In genomic region chr3:9610426-9610825, GRCm38 (mm10) we compare ENCODE assay signal across 8 mouse cellular contexts. TPM values are rescaled to one million over a fixed set of nuclear protein-coding genes. Genes with fewer than 3 reads are reported as not detected.
DNase-seq lines count a peak whose midpoint lies in the region; ATAC-seq and TF ChIP-seq lines count a peak whose summit lies in the region.

No protein-coding gene starts in this region.

- in situ Hi-C loops in ES-E14 (cut with MboI; ENCODE audit: low sequenced_read_pairs in 2 of 2, unreplicated experiment in 2 of 2): no loop called here

- 79% methylated on average over 2 of the region's 2 CpGs for WGBS in heart, embryonic 11.5 days (ENCODE audit: insufficient replicate concordance)
- 86% methylated on average over 2 of the region's 2 CpGs for WGBS in hindbrain, embryonic 11.5 days
- WGBS in midbrain, embryonic 11.5 days: 94% methylated on average over 2 of the region's 2 CpGs

- H3K4me3 ChIP-seq in heart, embryonic 11.5 days (ENCODE audit: low read depth, low read length): no peak overlapping the region
- peak overlapping the region; percentile 5 to 100 for H3K4me3 ChIP-seq in ES-E14 (ENCODE audit: insufficient read depth in 1 of 2, low read depth in 1 of 2, low read length in 2 of 2, poor library complexity in 1 of 2, severe bottlenecking in 1 of 2)
- H3K4me3 ChIP-seq in hindbrain, embryonic 11.5 days (ENCODE audit: low read depth, low read length): peak overlapping the region; percentile 82; the same call in 1 of the 2 replicates
- peak overlapping the region; percentile 82; the same call in 1 of the 2 replicates for H3K4me3 ChIP-seq in midbrain, embryonic 11.5 days (ENCODE audit: low read depth, low read length)

- H3K4me1 ChIP-seq in heart, embryonic 11.5 days (ENCODE audit: control insufficient read depth, insufficient read depth, low read length): peaks cover 23% of the 10 kb centered on the region
- peaks cover 19 to 35% of the 10 kb centered on the region in 2 experiments for H3K4me1 ChIP-seq in ES-E14 (ENCODE audit: control insufficient read depth in 2 of 2, insufficient read depth in 2 of 2, low read length in 2 of 2, poor library complexity in 1 of 2)
- peaks cover 8% of the 10 kb centered on the region for H3K4me1 ChIP-seq in hindbrain, embryonic 11.5 days (replicated peaks; ENCODE audit: control insufficient read depth, insufficient read depth, low read length)
- peaks cover 12% of the 10 kb centered on the region for H3K4me1 ChIP-seq in midbrain, embryonic 11.5 days (ENCODE audit: control insufficient read depth, insufficient read depth, low read length)

- H3K27me3 ChIP-seq in heart, embryonic 11.5 days (ENCODE audit: control insufficient read depth, insufficient read depth, low read length): no peaks in the 10 kb centered on the region
- H3K27me3 ChIP-seq in hindbrain, embryonic 11.5 days (ENCODE audit: control insufficient read depth, insufficient read depth, low read length): no peaks in the 10 kb centered on the region
- H3K27me3 ChIP-seq in midbrain, embryonic 11.5 days (ENCODE audit: control insufficient read depth, insufficient read depth, low read length): no peaks in the 10 kb centered on the region

- H3K4me2 ChIP-seq in heart, embryonic 11.5 days: peak overlapping the region; percentile 84
- H3K4me2 ChIP-seq in hindbrain, embryonic 11.5 days (replicated peaks; ENCODE audit: low read depth, low read length): peak overlapping the region; percentile 81
- H3K4me2 ChIP-seq in midbrain, embryonic 11.5 days: peak overlapping the region; percentile 88

- no peaks in the 10 kb centered on the region for H3K9me3 ChIP-seq in heart, embryonic 11.5 days (replicated peaks; ENCODE audit: control insufficient read depth, low read length)
- H3K9me3 ChIP-seq in ES-E14 (ENCODE audit: control insufficient read depth, insufficient read depth, low read depth, low read length): no peaks in the 10 kb centered on the region
- no peaks in the 10 kb centered on the region for H3K9me3 ChIP-seq in hindbrain, embryonic 11.5 days (ENCODE audit: control insufficient read depth, low read length)
- no peaks in the 10 kb centered on the region for H3K9me3 ChIP-seq in midbrain, embryonic 11.5 days (ENCODE audit: control insufficient read depth, low read length)

- no peak overlapping the region for H3K27ac ChIP-seq in heart, embryonic 11.5 days (ENCODE audit: low read depth, low read length)
- H3K27ac ChIP-seq in ES-E14 (ENCODE audit: insufficient read depth, low read depth, low read length, poor library complexity, severe bottlenecking): peak overlapping the region; percentile 78
- H3K27ac ChIP-seq in hindbrain, embryonic 11.5 days (ENCODE audit: low read depth, low read length): no peak overlapping the region
- peak overlapping the region; percentile 89; the same call in 1 of the 2 replicates for H3K27ac ChIP-seq in midbrain, embryonic 11.5 days (ENCODE audit: low read depth, low read length)

- no peak for DNase-seq in heart, postnatal 36 days
- DNase-seq in ES-E14 (ENCODE audit: low read depth, low spot score): no peak
- no peak for DNase-seq in hindbrain, embryonic 11.5 days (ENCODE audit: low spot score)
- DNase-seq in midbrain, embryonic 11.5 days (ENCODE audit: low spot score, missing footprints): no peak
- no peak for DNase-seq in cerebellum, adult 8-10 months
- DNase-seq in adrenal gland, postnatal 25 days: no peak
- no peak for DNase-seq in right cerebral cortex, postnatal 10 days (ENCODE audit: low spot score in 2 of 2)

- intact Hi-C loops in heart, postnatal 36 days (cut with DNase I): loop anchor here (2.0 kb wide), 2 partner anchors 40 to 100 kb away; no protein-coding TSS in a partner anchor

- H3K36me3 ChIP-seq in heart, embryonic 11.5 days (ENCODE audit: control insufficient read depth, insufficient read depth, low read length): no peaks in the 10 kb centered on the region
- H3K36me3 ChIP-seq in ES-E14 (ENCODE audit: control insufficient read depth, insufficient read depth, low read length, poor library complexity, severe bottlenecking): no peaks in the 10 kb centered on the region
- no peaks in the 10 kb centered on the region for H3K36me3 ChIP-seq in hindbrain, embryonic 11.5 days (ENCODE audit: control insufficient read depth, insufficient read depth, low read length)
- H3K36me3 ChIP-seq in midbrain, embryonic 11.5 days (ENCODE audit: control insufficient read depth, insufficient read depth, low read length): no peaks in the 10 kb centered on the region

- no peak for ATAC-seq in heart, embryonic 11.5 days (replicated peaks; ENCODE audit: insufficient number of reproducible peaks, low FRiP score, low TSS enrichment)
- ATAC-seq in hindbrain, embryonic 11.5 days (ENCODE audit: low FRiP score): no peak; the same call in 1 of the 2 replicates
- no peak; the same call in 1 of the 2 replicates for ATAC-seq in midbrain, embryonic 11.5 days (ENCODE audit: low FRiP score)

- H3K9ac ChIP-seq in heart, embryonic 11.5 days (ENCODE audit: low read depth, low read length): no peak overlapping the region
- peak overlapping the region; percentile 97 for H3K9ac ChIP-seq in ES-E14 (ENCODE audit: insufficient read depth, low read depth, low read length, poor library complexity, severe bottlenecking)
- no peak overlapping the region for H3K9ac ChIP-seq in hindbrain, embryonic 11.5 days (ENCODE audit: low read depth, low read length)
- no peak overlapping the region for H3K9ac ChIP-seq in midbrain, embryonic 11.5 days (ENCODE audit: low read length)

TF ChIP-seq in ES-E14, 5 proteins besides CTCF, POLR2A, EP300 and RAD21:
- TF ChIP-seq ZNF384 (IDR thresholded peaks at IDR 0.05; ENCODE audit: low read depth, low read length): no peak
- TF ChIP-seq CHD2 (IDR thresholded peaks at IDR 0.05; ENCODE audit: low read depth, low read length): no peak
- TF ChIP-seq HCFC1 (IDR thresholded peaks at IDR 0.05; ENCODE audit: borderline replicate concordance, insufficient read depth, low read length): no peak
- TF ChIP-seq MAFK (IDR thresholded peaks at IDR 0.05; ENCODE audit: insufficient read depth, low read depth, low read length): no peak
- no peak for TF ChIP-seq ZC3H11A (IDR thresholded peaks at IDR 0.05; ENCODE audit: borderline replicate concordance, low read depth, low read length)

RNA-seq across cellular contexts. Expression of gene Zfp704, which starts 0.5 kb away (rescaled TPM):
- polyA plus RNA-seq in heart, embryonic 11.5 days (2014; fragmentation: Nextera tagmentation; extraction: Ambion mirVana): 7.9 and 8.2 TPM in 2 replicates
- total RNA-seq in heart, postnatal 36 days (2021): 10 to 100 TPM; 12.2 to 15.5 TPM
- 11.4 and 18.8 TPM in 2 replicates for total RNA-seq in ES-E14 (2012; rRNA removed)
- 5.9 and 7.9 TPM in 2 replicates for polyA plus RNA-seq in hindbrain, embryonic 11.5 days (2014; fragmentation: Nextera tagmentation; extraction: Ambion mirVana)
- polyA plus RNA-seq in midbrain, embryonic 11.5 days (2014; fragmentation: Nextera tagmentation; extraction: Ambion mirVana): 4.5 and 5.5 TPM in 2 replicates
- 13.6 and 18.7 TPM in 2 replicates for total RNA-seq in adrenal gland, postnatal 25 days (2021)

Comparison
In these comparisons a context has a peak if more than half of its experiments do, and no peak if none do; other contexts are left out.
1. H3K27ac ChIP-seq: peak in ES-E14 (single experiment) and midbrain, embryonic 11.5 days (single experiment); none in heart, embryonic 11.5 days (single experiment) and hindbrain, embryonic 11.5 days (single experiment).
2. Peak in every context shown above with its lines, with median percentiles within 50 percentile points of each other: H3K4me2 ChIP-seq.